In genomic region chr4:152296874-152297861, GRCm38 (mm10) we compare ENCODE assay signal across 8 mouse cellular contexts. TPM values are rescaled to one million over a fixed set of nuclear protein-coding genes. Genes with fewer than 3 reads are reported as not detected.
DNase-seq lines count a peak whose midpoint lies in the region; ATAC-seq and TF ChIP-seq lines count a peak whose summit lies in the region.

Gene Icmt, plus strand, starts transcription at chr4:152297227.

- peaks cover 4 to 14% of the 10 kb centered on the region in 2 experiments; a peak in 3 of 4 replicates for H3K4me1 ChIP-seq in MEL (ENCODE audit: control insufficient read depth in 1 of 2, insufficient read depth in 2 of 2, low read length in 2 of 2)
- H3K4me1 ChIP-seq in cerebellum, adult 2 months (ENCODE audit: control insufficient read depth, insufficient read depth, low read length), result peaks cover 18% of the 10 kb centered on the region
- H3K4me1 ChIP-seq in forebrain, postnatal 0 days (ENCODE audit: insufficient read depth), result 0 out of 2 replicates have a peak, but pooled peaks cover 8% of the 10 kb centered on the region
- peaks cover 19% of the 10 kb centered on the region for H3K4me1 ChIP-seq in lung, embryonic 15.5 days

- WGBS in cerebellum, adult 2 months, result under 1% methylated on average over 119 of the region's 119 CpGs
- under 1% methylated on average over 115 of the region's 119 CpGs for WGBS in forebrain, postnatal 0 days
- WGBS in lung, embryonic 15.5 days, result under 1% methylated on average over 115 of the region's 119 CpGs

- TF ChIP-seq CTCF in MEL (IDR thresholded peaks at IDR 0.05 in 2 of 3, conservative IDR thresholded peaks at IDR 0.05 in 1 of 3; ENCODE audit: control insufficient read depth in 1 of 3, insufficient read depth in 1 of 3, low read depth in 2 of 3, low read length in 3 of 3, poor library complexity in 1 of 3, severe bottlenecking in 1 of 3), result no peak
- no peak for TF ChIP-seq CTCF in cerebellum, adult 2 months (IDR thresholded peaks at IDR 0.05; ENCODE audit: borderline replicate concordance, insufficient read depth, low read depth, low read length)
- no peak for TF ChIP-seq CTCF in forebrain, postnatal 0 days (IDR thresholded peaks at IDR 0.05; ENCODE audit: low read depth)

- peak within 1 kb of the TSS; percentile 72 to 86 for H3K4me3 ChIP-seq in MEL (ENCODE audit: control insufficient read depth in 1 of 2, insufficient read depth in 1 of 2, low read depth in 2 of 2, low read length in 2 of 2)
- peak within 1 kb of the TSS; percentile 78 for H3K4me3 ChIP-seq in cerebellum, adult 2 months (replicated peaks; ENCODE audit: insufficient read depth, low read depth, low read length)
- peak within 1 kb of the TSS; percentile 97 for H3K4me3 ChIP-seq in forebrain, postnatal 0 days (ENCODE audit: low read depth, low read length)
- peak within 1 kb of the TSS; percentile 87 for H3K4me3 ChIP-seq in lung, embryonic 15.5 days

- H3K27ac ChIP-seq in MEL (ENCODE audit: control insufficient read depth, low read depth, low read length), result peak within 1 kb of the TSS; percentile 88
- 0 out of 2 replicates have a peak within 1 kb of the TSS, but pooled peaks have one; percentile 37 for H3K27ac ChIP-seq in cerebellum, adult 2 months (ENCODE audit: insufficient read depth, low read length)
- peak within 1 kb of the TSS; percentile 79 for H3K27ac ChIP-seq in forebrain, postnatal 0 days (ENCODE audit: low read depth, low read length)
- peak within 1 kb of the TSS; percentile 72 for H3K27ac ChIP-seq in lung, embryonic 15.5 days

- no peak for TF ChIP-seq EP300 in MEL (IDR thresholded peaks at IDR 0.05; ENCODE audit: low read depth in 1 of 2, low read length in 2 of 2)

- H3K4me2 ChIP-seq in forebrain, postnatal 0 days (ENCODE audit: low read depth), result peak within 1 kb of the TSS; percentile 97
- peak within 1 kb of the TSS; percentile 86 for H3K4me2 ChIP-seq in lung, embryonic 15.5 days

- no peaks in the 10 kb centered on the region for H3K27me3 ChIP-seq in MEL (ENCODE audit: control insufficient read depth in 1 of 2, insufficient read depth in 2 of 2, low read length in 2 of 2)
- H3K27me3 ChIP-seq in cerebellum, adult 2 months (ENCODE audit: control insufficient read depth, insufficient read depth, low read length), result no peaks in the 10 kb centered on the region; the same call in 1 of the 2 replicates
- peaks cover 29% of the 10 kb centered on the region for H3K27me3 ChIP-seq in forebrain, postnatal 0 days (ENCODE audit: insufficient read depth, low read length)
- H3K27me3 ChIP-seq in lung, embryonic 15.5 days, result peaks cover 17% of the 10 kb centered on the region

- H3K79me2 ChIP-seq in MEL (ENCODE audit: control insufficient read depth, insufficient read depth, low read length, poor library complexity), result peaks cover 20% of the 10 kb centered on the region

- TF ChIP-seq POLR2A in MEL (IDR thresholded peaks at IDR 0.05; ENCODE audit: control insufficient read depth in 1 of 2, insufficient read depth in 1 of 2, low read depth in 1 of 2, low read length in 2 of 2, poor library complexity in 1 of 2), result peak; percentile 80 to 96
- TF ChIP-seq POLR2A in cerebellum, adult 2 months (IDR thresholded peaks at IDR 0.05; ENCODE audit: borderline replicate concordance, insufficient read depth, low read length), result peak; percentile 40; the same call in 1 of the 2 replicates

- H3K36me3 ChIP-seq in MEL (ENCODE audit: control insufficient read depth in 1 of 2, insufficient read depth in 2 of 2, low read length in 2 of 2), result peaks cover 0 to 8% of the 10 kb centered on the region in 2 experiments; a peak in 1 of 4 replicates
- peaks cover 25% of the 10 kb centered on the region for H3K36me3 ChIP-seq in forebrain, postnatal 0 days (ENCODE audit: insufficient read depth)
- H3K36me3 ChIP-seq in lung, embryonic 15.5 days, result peaks cover 19% of the 10 kb centered on the region

- no peak for TF ChIP-seq RAD21 in MEL (IDR thresholded peaks at IDR 0.05; ENCODE audit: low read depth, low read length)

- peak; percentile 98 for ATAC-seq in forebrain, postnatal 0 days
- peak; percentile 96 for ATAC-seq in lung, embryonic 15.5 days (ENCODE audit: borderline replicate concordance, extremely low read depth, low FRiP score, low TSS enrichment)

- H3K9ac ChIP-seq in MEL (ENCODE audit: control insufficient read depth, low read depth, low read length, poor library complexity, severe bottlenecking), result peak within 1 kb of the TSS; percentile 95
- peak within 1 kb of the TSS; percentile 76 for H3K9ac ChIP-seq in forebrain, postnatal 0 days
- peak within 1 kb of the TSS; percentile 91 for H3K9ac ChIP-seq in lung, embryonic 15.5 days

- no peaks in the 10 kb centered on the region for H3K9me3 ChIP-seq in MEL (replicated peaks; ENCODE audit: insufficient read depth, low read length)
- no peaks in the 10 kb centered on the region for H3K9me3 ChIP-seq in forebrain, postnatal 0 days (ENCODE audit: low read length)
- H3K9me3 ChIP-seq in lung, embryonic 15.5 days, result no peaks in the 10 kb centered on the region

- peak; percentile 99 for DNase-seq in MEL (ENCODE audit: low read depth, low spot score)
- DNase-seq in cerebellum, adult 2 months, result peak; percentile 99
- peak; percentile 99 for DNase-seq in forebrain, postnatal 0 days
- DNase-seq in heart, postnatal 4 days, result peak; percentile 100
- peak; percentile 97 to 98 for DNase-seq in layer of hippocampus, adult 8-10 months (ENCODE audit: low spot score in 2 of 2)
- peak; percentile 99 for DNase-seq in ovary, adult 18-20 months (ENCODE audit: low spot score)
- DNase-seq in thymus, postnatal 0 days (ENCODE audit: low spot score), result peak; percentile 100

TF ChIP-seq in MEL, 35 proteins besides CTCF, POLR2A, EP300 and RAD21:
- TF ChIP-seq TBP (IDR thresholded peaks at IDR 0.05; ENCODE audit: low read depth, low read length) (0 out of 2 replicates have a peak, but pooled peaks have one; percentile 26), ZNF384 (IDR thresholded peaks at IDR 0.05; ENCODE audit: low read depth, low read length) (no peak), SIN3A (IDR thresholded peaks at IDR 0.05; ENCODE audit: low read length) (peak; percentile 71), NELFE (IDR thresholded peaks at IDR 0.05; ENCODE audit: low read depth, low read length) (peak; percentile 86), MAFK (IDR thresholded peaks at IDR 0.05; ENCODE audit: borderline replicate concordance, low read depth, low read length) (no peak), E2F4 (IDR thresholded peaks at IDR 0.05; ENCODE audit: borderline replicate concordance, low read depth, low read length) (no peak), KAT2A (conservative IDR thresholded peaks at IDR 0.05; ENCODE audit: low read depth, low read length) (no peak; the same call in 1 of the 2 replicates), NRF1 (IDR thresholded peaks at IDR 0.05; ENCODE audit: insufficient read depth, low read depth, low read length, poor library complexity, severe bottlenecking) (peak; percentile 75), TCF12 (IDR thresholded peaks at IDR 0.05; ENCODE audit: low read depth, low read length) (peak; percentile 54), HCFC1 (IDR thresholded peaks at IDR 0.05; ENCODE audit: low read depth, low read length) (peak; percentile 89), CHD2 (IDR thresholded peaks at IDR 0.05; ENCODE audit: low read length) (peak; percentile 97), SMC3 (IDR thresholded peaks at IDR 0.05; ENCODE audit: low read depth, low read length) (no peak), MAZ (IDR thresholded peaks at IDR 0.05; ENCODE audit: low read depth, low read length) (no peak), MXI1 (IDR thresholded peaks at IDR 0.05; ENCODE audit: low read depth, low read length) (peak; percentile 60), POLR2AphosphoS2 (IDR thresholded peaks at IDR 0.05; ENCODE audit: low read length) (peak; percentile 93), UBTF (IDR thresholded peaks at IDR 0.05; ENCODE audit: borderline replicate concordance, insufficient read depth, low read depth, low read length) (0 out of 2 replicates have a peak, but pooled peaks have one; percentile 79), ELF1 (IDR thresholded peaks at IDR 0.05; ENCODE audit: low read depth, low read length) (peak; percentile 100)

RNA-seq across cellular contexts. Expression of gene Icmt, which starts in this region (rescaled TPM):
- 30.3 and 30.4 TPM in 2 replicates for total RNA-seq in MEL (2012; rRNA removed)
- 10 to 100 TPM in 1 of 2 experiments, not detected in 1; 50.8 TPM for polyA plus RNA-seq in MEL (2012; ENCODE audit: insufficient read depth in 1 of 2, insufficient read length in 2 of 2, low read depth in 1 of 2, low replicate concordance in 2 of 2, missing spikeins in 1 of 2)
- 160 and 188 TPM in 2 replicates for polyA plus RNA-seq in cerebellum, adult 2 months (2012; rRNA removed)
- total RNA-seq in forebrain, postnatal 0 days (2014; rRNA removed), result 24.4 and 28.5 TPM in 2 replicates
- 9.8 and 12.7 TPM in 2 replicates for polyA plus RNA-seq in forebrain, postnatal 0 days (2015; fragmentation: Nextera tagmentation; extraction: Ambion mirVana)
- total RNA-seq in heart, postnatal 4 days (2021), result 10 to 100 TPM; 32.1 to 33.3 TPM
- total RNA-seq in layer of hippocampus, adult 8-10 months (2022), result 10 to 100 TPM; 38.0 to 52.1 (median 47.0) TPM
- polyA plus RNA-seq in lung, embryonic 15.5 days (2015; fragmentation: Nextera tagmentation; extraction: Ambion mirVana), result 25.2 and 26.0 TPM in 2 replicates
- polyA plus RNA-seq in thymus, postnatal 0 days (2015; fragmentation: Nextera tagmentation; extraction: Ambion mirVana), result 19.2 and 19.7 TPM in 2 replicates

Comparison
In these comparisons a context has a peak if more than half of its experiments do, and no peak if none do; other contexts are left out.
1. Peak in every context shown above with its lines: DNase-seq, ATAC-seq, H3K4me3 ChIP-seq and H3K27ac ChIP-seq.
2. H3K27ac ChIP-seq: peak in every context shown above with its lines; median percentile 88 in MEL; 79 in forebrain, postnatal 0 days; 72 in lung, embryonic 15.5 days; 37 in cerebellum, adult 2 months.